Mouse (Mus musculus) heart, postnatal 4 days (tissue): ENCODE data around the gene Tctn1. TPM values are rescaled to one million over a fixed set of nuclear protein-coding genes. Genes with fewer than 3 reads are reported as not detected.
A peak's percentile ranks its signal among the peaks of the same experiment; 100 is the strongest.
"Not testable (repeated sequence)": the region's sequence is repeated elsewhere in the genome, so short reads cannot be mapped to it uniquely, and the experiment has no call there.

Experiments
- DNase-seq: peaks from one replicate; pipeline ENCODE4 v3.0.0; 2021
- total RNA-seq, 2 experiments: library from RNA; stranded (reverse); gene quantifications; 2 replicates each; pipeline ENCODE4 v1.2.3; 2021

Gene Tctn1
- total RNA-seq, 2 experiments from 2014 or later, result 6.0 to 6.1 TPM

- DNase-seq, result no peak
These were observed 46.0 kb downstream of the Tctn1 start for GRCm38 (mm10) chr5:122218109-122218905.

GRCm38 (mm10) chr5:122217636-122218035, 46.6 kb downstream of the Tctn1 start:
- no peak for DNase-seq

GRCm38 (mm10) chr5:122213861-122214260, 50.4 kb downstream of the Tctn1 start:
- no peak for DNase-seq

GRCm38 (mm10) chr5:122212820-122213219, 51.4 kb downstream of the Tctn1 start:
- DNase-seq, result not testable (repeated sequence)

GRCm38 (mm10) chr5:122212125-122212524, 52.1 kb downstream of the Tctn1 start:
- DNase-seq, result no peak

- DNase-seq, result no peak
These were observed 53.4 kb downstream of the Tctn1 start for GRCm38 (mm10) chr5:122210890-122211289.

GRCm38 (mm10) chr5:122209591-122210368, 54.5 kb downstream of the Tctn1 start:
- peak; percentile 50 for DNase-seq

GRCm38 (mm10) chr5:122208909-122209308, 55.4 kb downstream of the Tctn1 start:
- no peak for DNase-seq

- no peak for DNase-seq
These were observed 57.8 kb downstream of the Tctn1 start, which contains the start of gene Hvcn1 for GRCm38 (mm10) chr5:122206475-122206874. Gene Hvcn1, plus strand, starts transcription at chr5:122206804.

GRCm38 (mm10) chr5:122204180-122204579, 60.1 kb downstream of the Tctn1 start:
- no peak for DNase-seq

- DNase-seq, result no peak
These were observed 62.4 kb downstream of the Tctn1 start for GRCm38 (mm10) chr5:122201904-122202303.

GRCm38 (mm10) chr5:122200872-122201271, 63.4 kb downstream of the Tctn1 start:
- no peak for DNase-seq

- DNase-seq, result no peak
These were observed 71.9 kb downstream of the Tctn1 start for GRCm38 (mm10) chr5:122192347-122192746.

- DNase-seq, result no peak
These were observed 72.8 kb downstream of the Tctn1 start for GRCm38 (mm10) chr5:122191269-122192063.

GRCm38 (mm10) chr5:122190465-122190864, 73.8 kb downstream of the Tctn1 start:
- DNase-seq, result no peak

- no peak for DNase-seq
These were observed 75.1 kb downstream of the Tctn1 start for GRCm38 (mm10) chr5:122189115-122189514.

Other genes with a start within 250 kb of the Tctn1 start
- gene Cux2, start 214.4 kb downstream of the Tctn1 start, total RNA-seq, result 10 to 100 TPM; 12.2 to 13.6 TPM
- over 10,000 TPM; 18,495 to 19,403 TPM for gene Myl2, start 163.5 kb downstream of the Tctn1 start, total RNA-seq
- under 1 TPM in 1 of 2 experiments, not detected in 1; 0.36 TPM for gene Ccdc63, start 123.6 kb downstream of the Tctn1 start, total RNA-seq
- 100 to 1,000 TPM; 216 to 217 TPM for gene Ppp1cc, start 106.2 kb downstream of the Tctn1 start, total RNA-seq
- 1 to 10 TPM; 1.9 to 2.0 TPM for gene Hvcn1, start 57.7 kb downstream of the Tctn1 start, total RNA-seq
- gene Pptc7, start 19.9 kb upstream of the Tctn1 start, total RNA-seq, result 10 to 100 TPM; 44.0 to 47.2 TPM
- 1 to 10 TPM; 1.7 to 2.8 TPM for gene Rad9b, start 89.8 kb upstream of the Tctn1 start, total RNA-seq
- 100 to 1,000 TPM; 120 to 132 TPM for gene Vps29, start 89.9 kb upstream of the Tctn1 start, total RNA-seq
- 10 to 100 TPM; 20.5 to 21.5 TPM for gene Gpn3, start 107.4 kb upstream of the Tctn1 start, total RNA-seq
- 10 to 100 TPM; 21.9 to 24.1 TPM for gene Fam216a, start 107.9 kb upstream of the Tctn1 start, total RNA-seq
- 100 to 1,000 TPM; 138 to 141 TPM for gene Arpc3, start 127.4 kb upstream of the Tctn1 start, total RNA-seq
- gene Anapc7, start 157.2 kb upstream of the Tctn1 start, total RNA-seq, result 10 to 100 TPM; 47.0 to 48.7 TPM
- gene Atp2a2, start 237.8 kb upstream of the Tctn1 start, total RNA-seq, result 1,000 to 10,000 TPM; 5,023 to 5,799 TPM